Mouse (Mus musculus) mesoderm, embryonic 11.5 days (tissue): ENCODE measurements around the gene Gpc5.

Experiments
- DNase-seq: peaks from one replicate; pipeline ENCODE4 v3.0.0-alpha.2; 2012; ENCODE audit warnings: low read depth, low spot score

Gpc5 gene

GRCm38 (mm10) chr14:115365320-115365935 lies 273.4 kb downstream of the Gpc5 start:
- DNase-seq = no peak

GRCm38 (mm10) chr14:115369611-115370167 lies 277.7 kb downstream of the Gpc5 start:
- no peak for DNase-seq

GRCm38 (mm10) chr14:115371131-115371530 lies 279.1 kb downstream of the Gpc5 start:
- DNase-seq = peak; percentile 19

- no peak for DNase-seq
Observed at GRCm38 (mm10) chr14:115391831-115392230, 299.8 kb downstream of the Gpc5 start.

GRCm38 (mm10) chr14:115392894-115393524 lies 301.0 kb downstream of the Gpc5 start:
- DNase-seq = peak; percentile 38

- no peak for DNase-seq
Observed at GRCm38 (mm10) chr14:115406596-115406995, 314.6 kb downstream of the Gpc5 start.

- peak; percentile 54 for DNase-seq
Observed at GRCm38 (mm10) chr14:115407309-115407930, 315.4 kb downstream of the Gpc5 start.

GRCm38 (mm10) chr14:115410881-115411280 lies 318.9 kb downstream of the Gpc5 start:
- no peak for DNase-seq

- DNase-seq = no peak
Observed at GRCm38 (mm10) chr14:115411513-115412174, 319.6 kb downstream of the Gpc5 start.

GRCm38 (mm10) chr14:115412821-115413220 lies 320.8 kb downstream of the Gpc5 start:
- DNase-seq = peak; percentile 28

GRCm38 (mm10) chr14:115413429-115413828 lies 321.4 kb downstream of the Gpc5 start:
- peak; percentile 36 for DNase-seq

GRCm38 (mm10) chr14:115414545-115414944 lies 322.5 kb downstream of the Gpc5 start:
- DNase-seq = no peak

- no peak for DNase-seq
Observed at GRCm38 (mm10) chr14:115431967-115432366, 340.0 kb downstream of the Gpc5 start.

- no peak for DNase-seq
Observed at GRCm38 (mm10) chr14:115432368-115432767, 340.4 kb downstream of the Gpc5 start.

GRCm38 (mm10) chr14:115436617-115437016 lies 344.6 kb downstream of the Gpc5 start:
- no peak for DNase-seq

- no peak for DNase-seq
Observed at GRCm38 (mm10) chr14:115444789-115445770, 353.1 kb downstream of the Gpc5 start.

GRCm38 (mm10) chr14:115450938-115451337 lies 358.9 kb downstream of the Gpc5 start:
- no peak for DNase-seq

GRCm38 (mm10) chr14:115467960-115468359 lies 375.9 kb downstream of the Gpc5 start:
- DNase-seq = no peak

- peak; percentile 76 for DNase-seq
Observed at GRCm38 (mm10) chr14:115475234-115475633, 383.2 kb downstream of the Gpc5 start.

- DNase-seq = peak; percentile 25
Observed at GRCm38 (mm10) chr14:115477360-115477759, 385.3 kb downstream of the Gpc5 start.

GRCm38 (mm10) chr14:115485090-115485489 lies 393.1 kb downstream of the Gpc5 start:
- peak; percentile 45 for DNase-seq
